Mouse (Mus musculus): Measurements from ENCODE around the gene Cacna1c. TPM values are rescaled to one million over a fixed set of nuclear protein-coding genes. Genes with fewer than 3 reads are reported as not detected.

Cacna1c gene
- polyA plus RNA-seq, 1 experiment from 2014 or later = 2.8 TPM

- 83% methylated on average over 7 of the region's 7 CpGs for WGBS
- Histone ChIP-seq H3K27me3 (ENCODE audit: insufficient read depth, poor library complexity, severe bottlenecking) (no peaks in the 10 kb centered on the region), H3K4me3 (peak overlapping the region; percentile 82), H3K36me3 (no peaks in the 10 kb centered on the region), H3K9me3 (no peaks in the 10 kb centered on the region), H3K27ac (0 out of 2 replicates have a peak overlapping the region, but pooled peaks have one; percentile 98), H3K4me1 (replicated peaks) (peaks cover 24% of the 10 kb centered on the region)
- DNase-seq (ENCODE audit: low spot score) = no peak
Observed at GRCm38 (mm10) chr6:119176103-119176502, 20.1 kb downstream of the Cacna1c start.

GRCm38 (mm10) chr6:119175078-119175853 is 21.0 kb downstream of the Cacna1c start, which contains the start of gene Dcp1b:
TSS of gene Dcp1b (plus strand) at chr6:119175253.
- H3K9me3 ChIP-seq = no peaks in the 10 kb centered on the region
- DNase-seq (ENCODE audit: low spot score) = peak; percentile 95
- WGBS = under 1% methylated on average over 65 of the region's 65 CpGs
- H3K36me3 ChIP-seq = no peaks in the 10 kb centered on the region
- no peaks in the 10 kb centered on the region for H3K27me3 ChIP-seq (ENCODE audit: insufficient read depth, poor library complexity, severe bottlenecking)
- peaks cover 24% of the 10 kb centered on the region for H3K4me1 ChIP-seq (replicated peaks)
- H3K27ac ChIP-seq = peak within 1 kb of the TSS; percentile 98
- H3K4me3 ChIP-seq = peak within 1 kb of the TSS; percentile 82

GRCm38 (mm10) chr6:119174307-119175074 is 21.7 kb downstream of the Cacna1c start:
- Histone ChIP-seq H3K4me3 (peak overlapping the region; percentile 82), H3K27ac (peak overlapping the region; percentile 98), H3K27me3 (ENCODE audit: insufficient read depth, poor library complexity, severe bottlenecking) (no peaks in the 10 kb centered on the region), H3K4me1 (replicated peaks) (peaks cover 24% of the 10 kb centered on the region), H3K9me3 (no peaks in the 10 kb centered on the region), H3K36me3 (no peaks in the 10 kb centered on the region)
- WGBS = 56% methylated on average over 12 of the region's 12 CpGs
- DNase-seq (ENCODE audit: low spot score) = no peak

GRCm38 (mm10) chr6:119165677-119166076 is 30.5 kb downstream of the Cacna1c start:
- Histone ChIP-seq H3K27ac (no peak overlapping the region), H3K27me3 (ENCODE audit: insufficient read depth, poor library complexity, severe bottlenecking) (no peaks in the 10 kb centered on the region), H3K4me3 (no peak overlapping the region), H3K4me1 (replicated peaks) (no peaks in the 10 kb centered on the region), H3K9me3 (no peaks in the 10 kb centered on the region), H3K36me3 (no peaks in the 10 kb centered on the region)
- no peak for DNase-seq (ENCODE audit: low spot score)

- Histone ChIP-seq H3K36me3 (no peaks in the 10 kb centered on the region), H3K4me3 (no peak overlapping the region), H3K4me1 (replicated peaks) (no peaks in the 10 kb centered on the region), H3K27me3 (ENCODE audit: insufficient read depth, poor library complexity, severe bottlenecking) (no peaks in the 10 kb centered on the region), H3K27ac (no peak overlapping the region), H3K9me3 (no peaks in the 10 kb centered on the region)
- WGBS = 70% methylated on average over 4 of the region's 4 CpGs
- no peak for DNase-seq (ENCODE audit: low spot score)
Observed at GRCm38 (mm10) chr6:119145109-119145508, 51.1 kb downstream of the Cacna1c start.

GRCm38 (mm10) chr6:119139561-119139960 is 56.7 kb downstream of the Cacna1c start:
- Histone ChIP-seq H3K36me3 (no peaks in the 10 kb centered on the region), H3K9me3 (no peaks in the 10 kb centered on the region), H3K27me3 (ENCODE audit: insufficient read depth, poor library complexity, severe bottlenecking) (no peaks in the 10 kb centered on the region), H3K4me1 (replicated peaks) (no peaks in the 10 kb centered on the region), H3K27ac (no peak overlapping the region), H3K4me3 (no peak overlapping the region)
- WGBS = 86% methylated on average over 7 of the region's 7 CpGs
- no peak for DNase-seq (ENCODE audit: low spot score)

GRCm38 (mm10) chr6:119137768-119138167 is 58.5 kb downstream of the Cacna1c start:
- no peaks in the 10 kb centered on the region for H3K27me3 ChIP-seq (ENCODE audit: insufficient read depth, poor library complexity, severe bottlenecking)
- H3K4me3 ChIP-seq = no peak overlapping the region
- no peak for DNase-seq (ENCODE audit: low spot score)
- no peak overlapping the region for H3K27ac ChIP-seq
- H3K9me3 ChIP-seq = no peaks in the 10 kb centered on the region
- H3K36me3 ChIP-seq = no peaks in the 10 kb centered on the region
- WGBS = 91% methylated on average over 10 of the region's 10 CpGs
- H3K4me1 ChIP-seq (replicated peaks) = no peaks in the 10 kb centered on the region

- Histone ChIP-seq H3K36me3 (no peaks in the 10 kb centered on the region), H3K4me1 (replicated peaks) (no peaks in the 10 kb centered on the region), H3K27ac (no peak overlapping the region), H3K4me3 (no peak overlapping the region), H3K9me3 (no peaks in the 10 kb centered on the region), H3K27me3 (ENCODE audit: insufficient read depth, poor library complexity, severe bottlenecking) (no peaks in the 10 kb centered on the region)
- 89% methylated on average over 4 of the region's 4 CpGs for WGBS
- no peak for DNase-seq (ENCODE audit: low spot score)
Observed at GRCm38 (mm10) chr6:119132863-119133262, 63.4 kb downstream of the Cacna1c start.

GRCm38 (mm10) chr6:119132111-119132735 is 64.0 kb downstream of the Cacna1c start:
- Histone ChIP-seq H3K36me3 (no peaks in the 10 kb centered on the region), H3K4me3 (no peak overlapping the region), H3K9me3 (no peaks in the 10 kb centered on the region), H3K27ac (no peak overlapping the region), H3K4me1 (replicated peaks) (no peaks in the 10 kb centered on the region), H3K27me3 (ENCODE audit: insufficient read depth, poor library complexity, severe bottlenecking) (no peaks in the 10 kb centered on the region)
- no peak for DNase-seq (ENCODE audit: low spot score)
- 82% methylated on average over 8 of the region's 8 CpGs for WGBS

- Histone ChIP-seq H3K27me3 (ENCODE audit: insufficient read depth, poor library complexity, severe bottlenecking) (no peaks in the 10 kb centered on the region), H3K9me3 (no peaks in the 10 kb centered on the region), H3K27ac (no peak overlapping the region), H3K36me3 (no peaks in the 10 kb centered on the region), H3K4me1 (replicated peaks) (no peaks in the 10 kb centered on the region), H3K4me3 (no peak overlapping the region)
- 82% methylated on average over 5 of the region's 5 CpGs for WGBS
- DNase-seq (ENCODE audit: low spot score) = no peak
Observed at GRCm38 (mm10) chr6:119129664-119130063, 66.6 kb downstream of the Cacna1c start.

- no peaks in the 10 kb centered on the region for H3K27me3 ChIP-seq (ENCODE audit: insufficient read depth, poor library complexity, severe bottlenecking)
- no peaks in the 10 kb centered on the region for H3K36me3 ChIP-seq
- DNase-seq (ENCODE audit: low spot score) = no peak
- H3K27ac ChIP-seq = no peak overlapping the region
- H3K9me3 ChIP-seq = no peaks in the 10 kb centered on the region
- WGBS = 88% methylated on average over 8 of the region's 8 CpGs
- no peak overlapping the region for H3K4me3 ChIP-seq
- no peaks in the 10 kb centered on the region for H3K4me1 ChIP-seq (replicated peaks)
Observed at GRCm38 (mm10) chr6:119128521-119128920, 67.7 kb downstream of the Cacna1c start.

- Histone ChIP-seq H3K36me3 (no peaks in the 10 kb centered on the region), H3K9me3 (no peaks in the 10 kb centered on the region), H3K27me3 (ENCODE audit: insufficient read depth, poor library complexity, severe bottlenecking) (no peaks in the 10 kb centered on the region), H3K4me1 (replicated peaks) (no peaks in the 10 kb centered on the region), H3K4me3 (no peak overlapping the region), H3K27ac (no peak overlapping the region)
- no peak for DNase-seq (ENCODE audit: low spot score)
- WGBS = 94% methylated on average over 1 of the region's 1 CpGs
Observed at GRCm38 (mm10) chr6:119128076-119128475, 68.1 kb downstream of the Cacna1c start.

GRCm38 (mm10) chr6:119126991-119127390 is 69.2 kb downstream of the Cacna1c start:
- Histone ChIP-seq H3K4me3 (no peak overlapping the region), H3K27ac (no peak overlapping the region), H3K36me3 (no peaks in the 10 kb centered on the region), H3K27me3 (ENCODE audit: insufficient read depth, poor library complexity, severe bottlenecking) (no peaks in the 10 kb centered on the region), H3K4me1 (replicated peaks) (no peaks in the 10 kb centered on the region), H3K9me3 (no peaks in the 10 kb centered on the region)
- 85% methylated on average over 3 of the region's 3 CpGs for WGBS
- DNase-seq (ENCODE audit: low spot score) = no peak
